8 mouse cellular contexts compared by ENCODE assay signal in genomic region chr4:155894311-155894881, GRCm38 (mm10). TPM values are rescaled to one million over a fixed set of nuclear protein-coding genes. Genes with fewer than 3 reads are reported as not detected.
A peak's percentile ranks its signal among the peaks of the same experiment; 100 is the strongest.
DNase-seq lines count a peak whose midpoint lies in the region; ATAC-seq lines count a peak whose summit lies in the region.

No protein-coding gene starts in this region.

- peak; percentile 23 to 40 for ATAC-seq in hematopoietic stem cell, adult 5-6 weeks (replicated peaks in 1 of 2; ENCODE audit: insufficient read depth in 1 of 2, low FRiP score in 2 of 2, low TSS enrichment in 1 of 2, low read depth in 1 of 2, poor library complexity in 2 of 2, severe bottlenecking in 2 of 2)
- ATAC-seq in activated CD4-positive, CD25-positive, alpha-beta regulatory T cell, adult 4 months: no peak

- peak; percentile 82 for DNase-seq in Muller cell, postnatal 12 days (ENCODE audit: inconsistent ontology term)
- DNase-seq in c-Kit-negative CD71-positive TER-119-positive erythroid progenitor cells, embryonic 14.5 days (ENCODE audit: low read depth, low spot score): peak; percentile 44
- peak; percentile 50 to 85 for DNase-seq in frontal cortex, adult 2 months (ENCODE audit: extremely low spot score in 1 of 2, low spot score in 1 of 2)
- DNase-seq in layer of hippocampus, postnatal 25 days (ENCODE audit: extremely low spot score in 1 of 2, low spot score in 1 of 2): peak; percentile 40 to 54
- DNase-seq in lung, postnatal 25 days (ENCODE audit: low spot score): peak; percentile 85
- DNase-seq in right cerebral cortex, postnatal 36 days (ENCODE audit: low spot score in 2 of 2): peak; percentile 72 to 76

RNA-seq across cellular contexts. Expression of gene Acap3, which starts 2.8 kb away (rescaled TPM):
- polyA plus RNA-seq in frontal cortex, adult 2 months (2012; rRNA removed): 101 and 109 TPM in 2 replicates
- 3.7 and 13.8 TPM in 2 replicates for total RNA-seq in hematopoietic stem cell, adult 5-6 weeks (2017)
- 100 to 1,000 TPM; 127 to 145 TPM for total RNA-seq in layer of hippocampus, postnatal 25 days (2021)
- 1 to 10 TPM; 4.9 to 6.5 TPM for polyA plus RNA-seq in activated CD4-positive, CD25-positive, alpha-beta regulatory T cell, adult 4 months (2017; shearing (Covaris generic))

RNA-seq across cellular contexts. Expression of gene Pusl1, which starts 2.8 kb away (rescaled TPM):
- 86.6 and 87.9 TPM in 2 replicates for polyA plus RNA-seq in frontal cortex, adult 2 months (2012; rRNA removed)
- total RNA-seq in hematopoietic stem cell, adult 5-6 weeks (2017): 23.3 and 26.5 TPM in 2 replicates
- total RNA-seq in layer of hippocampus, postnatal 25 days (2021): 10 to 100 TPM; 58.3 to 69.5 TPM
- 10 to 100 TPM; 12.6 to 25.3 TPM for polyA plus RNA-seq in activated CD4-positive, CD25-positive, alpha-beta regulatory T cell, adult 4 months (2017; shearing (Covaris generic))

RNA-seq across cellular contexts. Expression of gene Ints11, which starts 25.1 kb away (rescaled TPM):
- polyA plus RNA-seq in frontal cortex, adult 2 months (2012; rRNA removed): 36.9 and 41.1 TPM in 2 replicates
- total RNA-seq in hematopoietic stem cell, adult 5-6 weeks (2017): 22.6 and 24.8 TPM in 2 replicates
- total RNA-seq in layer of hippocampus, postnatal 25 days (2021): 10 to 100 TPM; 35.6 to 36.4 TPM
- polyA plus RNA-seq in activated CD4-positive, CD25-positive, alpha-beta regulatory T cell, adult 4 months (2017; shearing (Covaris generic)): 10 to 100 TPM; 82.2 to 87.0 TPM

RNA-seq across cellular contexts. Expression of gene Cptp, which starts 25.2 kb away (rescaled TPM):
- 19.6 and 22.3 TPM in 2 replicates for polyA plus RNA-seq in frontal cortex, adult 2 months (2012; rRNA removed)
- total RNA-seq in hematopoietic stem cell, adult 5-6 weeks (2017): 7.3 and 8.5 TPM in 2 replicates
- 10 to 100 TPM; 29.7 to 33.0 TPM for total RNA-seq in layer of hippocampus, postnatal 25 days (2021)
- polyA plus RNA-seq in activated CD4-positive, CD25-positive, alpha-beta regulatory T cell, adult 4 months (2017; shearing (Covaris generic)): 10 to 100 TPM; 17.7 to 18.0 TPM

RNA-seq across cellular contexts. Expression of gene Tas1r3, which starts 31.2 kb away (rescaled TPM):
- polyA plus RNA-seq in frontal cortex, adult 2 months (2012; rRNA removed): 0.36 and 0.38 TPM in 2 replicates
- total RNA-seq in hematopoietic stem cell, adult 5-6 weeks (2017): 0.45 and 0.75 TPM in 2 replicates
- total RNA-seq in layer of hippocampus, postnatal 25 days (2021): under 1 TPM; 0.31 to 0.32 TPM
- under 1 TPM; 0.16 to 0.25 TPM for polyA plus RNA-seq in activated CD4-positive, CD25-positive, alpha-beta regulatory T cell, adult 4 months (2017; shearing (Covaris generic))
